Mouse (Mus musculus): ENCODE data around the gene Lpcat2.

DNA sequence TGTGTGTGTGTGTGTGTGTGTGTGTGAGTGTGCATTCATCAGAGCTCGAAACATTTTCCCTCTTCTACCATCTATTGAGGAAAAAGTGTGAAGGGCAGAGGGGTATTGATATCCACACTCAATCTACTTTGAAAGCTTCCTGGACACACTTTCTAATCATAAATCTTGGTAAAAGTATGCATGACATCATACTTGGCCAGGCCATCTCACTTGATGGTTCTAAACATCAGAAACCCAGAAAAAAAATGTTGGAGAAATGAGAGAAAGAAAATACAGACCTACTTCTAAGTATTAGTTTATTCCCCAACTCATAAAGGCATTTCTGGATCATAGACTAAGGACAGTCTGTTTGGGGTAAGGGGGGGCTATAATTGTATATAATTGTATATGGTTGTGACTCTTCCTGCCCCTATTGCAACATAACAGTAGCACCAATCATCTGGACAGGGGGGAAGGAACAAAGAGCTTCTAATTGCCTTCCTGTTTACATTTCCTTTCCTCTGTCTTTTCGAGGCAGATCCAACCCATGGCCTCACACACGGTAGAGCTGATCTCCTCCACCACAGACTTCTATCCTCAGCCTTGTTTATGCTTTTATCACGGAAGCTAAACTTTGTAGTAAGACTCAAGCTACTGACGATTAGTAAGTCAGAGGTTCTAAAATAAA is 20.9 kb upstream of the Lpcat2 start:
- TF ChIP-seq POLR2A (IDR thresholded peaks at IDR 0.05; ENCODE audit: borderline replicate concordance, extremely low read depth, insufficient read depth, insufficient read length, poor library complexity, severe bottlenecking), result no peak
- TF ChIP-seq CTCF (IDR thresholded peaks at IDR 0.05; ENCODE audit: borderline replicate concordance, extremely low read depth, insufficient read depth, insufficient read length), result no peak
